Mouse (Mus musculus) forebrain, embryonic 11.5 days (tissue): ENCODE measurements around the gene Rnf168. TPM values are rescaled to one million over a fixed set of nuclear protein-coding genes. Genes with fewer than 3 reads are reported as not detected.

Experiments used
- ATAC-seq: fragments of 200-750 bp; cut with Nextera tagmentation; replicated peaks from 2 replicates; pipeline ENCODE4 v1.8.0; 2017; ENCODE audit warnings: moderate TSS enrichment; ENCODE audit not compliant: low FRiP score
- DNase-seq: peaks from one replicate; pipeline ENCODE4 v3.0.0-alpha.2; 2017; ENCODE audit warnings: low spot score
- H3K27ac ChIP-seq: fragments of 300-500 bp; sonication (generic); 2 replicates; pipeline ENCODE4 v1.5.1; 2014; ENCODE audit warnings: low read depth, low read length
- H3K27me3 ChIP-seq: fragments of 300-500 bp; sonication (generic); 2 replicates; pipeline ENCODE4 v1.6.1; 2014; ENCODE audit warnings: mild to moderate bottlenecking, low read length, mixed read lengths; ENCODE audit not compliant: control insufficient read depth, insufficient read depth
- H3K36me3 ChIP-seq: fragments of 300-500 bp; sonication (generic); 2 replicates; pipeline ENCODE4 v1.6.1; 2014; ENCODE audit warnings: mild to moderate bottlenecking, low read length, moderate library complexity, mixed read lengths; ENCODE audit not compliant: control insufficient read depth, insufficient read depth
- H3K4me1 ChIP-seq: fragments of 300-500 bp; sonication (generic); replicated peaks from 2 replicates; pipeline ENCODE4 v1.6.1; 2014; ENCODE audit warnings: low read length, mixed read lengths; ENCODE audit not compliant: control insufficient read depth, insufficient read depth
- H3K4me2 ChIP-seq: fragments of 300-500 bp; sonication (generic); 2 replicates; pipeline ENCODE4 v1.6.1; 2014; ENCODE audit warnings: low read depth, mild to moderate bottlenecking, low read length, moderate library complexity, mixed read lengths; ENCODE audit not compliant: severe bottlenecking
- H3K4me3 ChIP-seq: fragments of 300-500 bp; sonication (generic); 2 replicates; pipeline ENCODE4 v1.5.1; 2014; ENCODE audit warnings: low read depth, low read length
- H3K9ac ChIP-seq: fragments of 300-500 bp; sonication (generic); 2 replicates; pipeline ENCODE4 v1.6.1; 2014; ENCODE audit warnings: low read length
- H3K9me3 ChIP-seq: fragments of 300-500 bp; sonication (generic); 2 replicates; pipeline ENCODE4 v1.6.1; 2016; ENCODE audit warnings: low read length, mixed read lengths; ENCODE audit not compliant: control insufficient read depth
- WGBS: fragments of 180-500 bp; shearing (Covaris S2); extraction: QIAGEN DNeasy Blood & Tissue Kit; methylation state at CpG from one replicate; pipeline ENCODE4 v1.1.7; 2014; 5-methylcytosine and 5-hydroxymethylcytosine counted together
- polyA plus RNA-seq: library from polyadenylated mRNA; unstranded; fragments of >200 nt; fragmentation: Nextera tagmentation; extraction: Ambion mirVana; gene quantifications from 2 replicates; pipeline ENCODE4 v1.2.1, GENCODE M21; 2014

The Rnf168 gene
- polyA plus RNA-seq, 1 experiment from 2014 or later = 40.9 TPM

- H3K4me3 ChIP-seq = peak within 1 kb of the TSS; percentile 98
- H3K4me2 ChIP-seq = peak within 1 kb of the TSS; percentile 55
- ATAC-seq (peak; percentile 97), DNase-seq (peak; percentile 99)
- H3K27ac ChIP-seq = peak within 1 kb of the TSS; percentile 88
- H3K9me3 ChIP-seq = no peaks in the 10 kb centered on the region
- peak within 1 kb of the TSS; percentile 97 for H3K9ac ChIP-seq
- H3K27me3 ChIP-seq = no peaks in the 10 kb centered on the region
- no peaks in the 10 kb centered on the region for H3K4me1 ChIP-seq
- under 1% methylated on average over 52 of the region's 52 CpGs for WGBS
- H3K36me3 ChIP-seq = no peaks in the 10 kb centered on the region
Measured at GRCm38 (mm10) chr16:32332040-32332555, 54.8 kb downstream of the Rnf168 start, which contains the start of gene Ubxn7. Ubxn7 (plus strand) TSS chr16:32332257.

GRCm38 (mm10) chr16:32332556-32333511, 55.6 kb downstream of the Rnf168 start:
- H3K27ac ChIP-seq = peak overlapping the region; percentile 88
- no peak for DNase-seq
- H3K36me3 ChIP-seq = no peaks in the 10 kb centered on the region
- H3K4me3 ChIP-seq = peak overlapping the region; percentile 98
- H3K27me3 ChIP-seq = no peaks in the 10 kb centered on the region
- H3K9ac ChIP-seq = peak overlapping the region; percentile 97
- peak overlapping the region; percentile 55 for H3K4me2 ChIP-seq
- WGBS = under 1% methylated on average over 52 of the region's 54 CpGs
- ATAC-seq = peak; percentile 81
- no peaks in the 10 kb centered on the region for H3K4me1 ChIP-seq
- H3K9me3 ChIP-seq = no peaks in the 10 kb centered on the region

- no peaks in the 10 kb centered on the region for H3K27me3 ChIP-seq
- H3K27ac ChIP-seq = no peak overlapping the region
- 94% methylated on average over 5 of the region's 5 CpGs for WGBS
- no peak overlapping the region for H3K4me2 ChIP-seq
- no peaks in the 10 kb centered on the region for H3K36me3 ChIP-seq
- ATAC-seq = no peak
- H3K4me1 ChIP-seq = no peaks in the 10 kb centered on the region
- H3K9me3 ChIP-seq = no peaks in the 10 kb centered on the region
- H3K9ac ChIP-seq = no peak overlapping the region
- no peak overlapping the region for H3K4me3 ChIP-seq
- DNase-seq = no peak
Measured at GRCm38 (mm10) chr16:32335146-32335545, 57.9 kb downstream of the Rnf168 start.

GRCm38 (mm10) chr16:32336026-32336780, 58.9 kb downstream of the Rnf168 start:
- H3K27me3 ChIP-seq = no peaks in the 10 kb centered on the region
- H3K9ac ChIP-seq = no peak overlapping the region
- DNase-seq = no peak
- no peak overlapping the region for H3K27ac ChIP-seq
- no peaks in the 10 kb centered on the region for H3K9me3 ChIP-seq
- H3K4me3 ChIP-seq = no peak overlapping the region
- no peak overlapping the region for H3K4me2 ChIP-seq
- H3K4me1 ChIP-seq = no peaks in the 10 kb centered on the region
- H3K36me3 ChIP-seq = no peaks in the 10 kb centered on the region
- ATAC-seq = no peak
- WGBS = 83% methylated on average over 7 of the region's 7 CpGs

GRCm38 (mm10) chr16:32337001-32337400, 59.7 kb downstream of the Rnf168 start:
- DNase-seq (no peak), ATAC-seq (no peak)
- Histone ChIP-seq H3K36me3 (no peaks in the 10 kb centered on the region), H3K27ac (no peak overlapping the region), H3K9me3 (no peaks in the 10 kb centered on the region), H3K9ac (no peak overlapping the region), H3K4me3 (no peak overlapping the region), H3K27me3 (no peaks in the 10 kb centered on the region), H3K4me2 (no peak overlapping the region), H3K4me1 (no peaks in the 10 kb centered on the region)

- H3K9me3 ChIP-seq = no peaks in the 10 kb centered on the region
- H3K27ac ChIP-seq = no peak overlapping the region
- DNase-seq = no peak
- no peak for ATAC-seq
- no peak overlapping the region for H3K4me3 ChIP-seq
- H3K9ac ChIP-seq = no peak overlapping the region
- WGBS = 88% methylated on average over 1 of the region's 1 CpGs
- H3K4me2 ChIP-seq = no peak overlapping the region
- no peaks in the 10 kb centered on the region for H3K27me3 ChIP-seq
- H3K4me1 ChIP-seq = no peaks in the 10 kb centered on the region
- H3K36me3 ChIP-seq = no peaks in the 10 kb centered on the region
Measured at GRCm38 (mm10) chr16:32340451-32340850, 63.2 kb downstream of the Rnf168 start.

- H3K4me2 ChIP-seq = no peak overlapping the region
- ATAC-seq (no peak), DNase-seq (no peak)
- no peak overlapping the region for H3K4me3 ChIP-seq
- H3K27me3 ChIP-seq = no peaks in the 10 kb centered on the region
- no peak overlapping the region for H3K9ac ChIP-seq
- no peaks in the 10 kb centered on the region for H3K9me3 ChIP-seq
- no peaks in the 10 kb centered on the region for H3K36me3 ChIP-seq
- no peak overlapping the region for H3K27ac ChIP-seq
- no peaks in the 10 kb centered on the region for H3K4me1 ChIP-seq
Measured at GRCm38 (mm10) chr16:32345521-32345920, 68.3 kb downstream of the Rnf168 start.

GRCm38 (mm10) chr16:32350776-32351175, 73.5 kb downstream of the Rnf168 start:
- Histone ChIP-seq H3K4me3 (no peak overlapping the region), H3K9me3 (no peaks in the 10 kb centered on the region), H3K27me3 (no peaks in the 10 kb centered on the region), H3K27ac (no peak overlapping the region), H3K9ac (no peak overlapping the region), H3K36me3 (peaks cover 7% of the 10 kb centered on the region), H3K4me1 (no peaks in the 10 kb centered on the region), H3K4me2 (no peak overlapping the region)
- 95% methylated on average over 3 of the region's 3 CpGs for WGBS
- ATAC-seq = no peak
- DNase-seq = no peak
